Mouse (Mus musculus) gastrocnemius, adult 8-10 months (tissue): ENCODE data around the gene Alad. TPM values are rescaled to one million over a fixed set of nuclear protein-coding genes. Genes with fewer than 3 reads are reported as not detected.

ENCODE experiments used
- DNase-seq, 2 experiments: peaks; one replicate each; pipeline ENCODE4 v3.0.0; 2022; ENCODE audit warnings: low spot score in 2 of 2
- total RNA-seq, 4 experiments: library from RNA; stranded (reverse); gene quantifications; 2 replicates each; pipeline ENCODE4 v1.2.4; 2022

Gene Alad
- total RNA-seq, 4 experiments from 2014 or later = 26.1 to 36.7 (median 30.3) TPM

GRCm38 (mm10) chr4:62517538-62518415 lies 1.9 kb downstream of the Alad start:
- no peak for DNase-seq

- DNase-seq = no peak
Measured at GRCm38 (mm10) chr4:62517046-62517445, 2.7 kb downstream of the Alad start.

- no peak for DNase-seq
Measured at GRCm38 (mm10) chr4:62516579-62516978, 3.1 kb downstream of the Alad start.

- no peak for DNase-seq
Measured at GRCm38 (mm10) chr4:62516079-62516478, 3.6 kb downstream of the Alad start.

GRCm38 (mm10) chr4:62515490-62515889 lies 4.2 kb downstream of the Alad start:
- no peak for DNase-seq

GRCm38 (mm10) chr4:62514995-62515394 lies 4.7 kb downstream of the Alad start:
- DNase-seq = no peak

- DNase-seq = no peak
Measured at GRCm38 (mm10) chr4:62513998-62514506, 5.7 kb downstream of the Alad start.

GRCm38 (mm10) chr4:62509946-62510345 lies 9.8 kb downstream of the Alad start:
- DNase-seq = no peak

GRCm38 (mm10) chr4:62508839-62509238 lies 10.9 kb downstream of the Alad start:
- DNase-seq = no peak

GRCm38 (mm10) chr4:62506798-62507197 lies 12.9 kb downstream of the Alad start:
- no peak for DNase-seq

- no peak for DNase-seq
Measured at GRCm38 (mm10) chr4:62505991-62506390, 13.7 kb downstream of the Alad start.

- no peak for DNase-seq
Measured at GRCm38 (mm10) chr4:62503374-62503970, 16.2 kb downstream of the Alad start, which contains the start of gene Hdhd3. Gene Hdhd3 (minus strand): TSS chr4:62503467.

GRCm38 (mm10) chr4:62502969-62503368 lies 16.7 kb downstream of the Alad start:
- DNase-seq = no peak

GRCm38 (mm10) chr4:62501964-62502732 lies 17.6 kb downstream of the Alad start:
- peak; percentile 79 to 82 for DNase-seq

- no peak for DNase-seq
Measured at GRCm38 (mm10) chr4:62501534-62501933, 18.2 kb downstream of the Alad start.

- DNase-seq = no peak
Measured at GRCm38 (mm10) chr4:62500799-62501198, 18.9 kb downstream of the Alad start.

GRCm38 (mm10) chr4:62496815-62497214 lies 22.9 kb downstream of the Alad start:
- DNase-seq = no peak

- DNase-seq = peak in 1 of 2 experiments; percentile 48
Measured at GRCm38 (mm10) chr4:62495946-62496345, 23.8 kb downstream of the Alad start.

- DNase-seq = no peak
Measured at GRCm38 (mm10) chr4:62494230-62494629, 25.5 kb downstream of the Alad start.

GRCm38 (mm10) chr4:62492682-62493081 lies 27.0 kb downstream of the Alad start:
- DNase-seq = no peak

GRCm38 (mm10) chr4:62487914-62488313 lies 31.8 kb downstream of the Alad start:
- DNase-seq = no peak

- no peak for DNase-seq
Measured at GRCm38 (mm10) chr4:62487172-62487571, 32.5 kb downstream of the Alad start.
